ENCODE assay signal across 27 mouse cellular contexts in the genomic region with DNA sequence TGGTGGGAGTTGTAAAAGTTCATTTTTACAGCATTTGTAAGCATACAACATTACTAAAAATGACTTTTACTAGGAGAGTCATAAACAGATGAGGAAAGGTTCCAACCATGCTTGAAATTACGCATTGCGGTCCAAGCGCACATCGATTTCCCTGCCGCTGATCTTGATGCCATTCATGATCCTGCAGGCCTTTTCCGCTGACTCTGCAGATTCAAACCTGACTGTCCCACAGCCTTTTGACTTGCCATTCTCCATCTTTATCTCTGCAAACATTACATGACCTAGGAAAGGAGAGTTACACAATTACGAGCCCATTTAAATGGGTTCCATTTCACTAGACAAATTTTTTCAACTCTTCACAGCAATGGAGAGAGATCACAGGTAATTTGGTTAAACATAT. TPM values are rescaled to one million over a fixed set of nuclear protein-coding genes. Genes with fewer than 3 reads are reported as not detected.
DNase-seq lines count a peak whose midpoint lies in the region; ATAC-seq and TF ChIP-seq lines count a peak whose summit lies in the region.
"Had no signal": no experiment of that assay in that cellular context is flagged by ENCODE, and none has a peak within 500 bp of the region (broad histone marks: within the 10 kb centered on the region; RNA-seq: fewer than 3 reads in every experiment).

No protein-coding gene starts in this region.

- H3K4me1 ChIP-seq in midbrain, embryonic 11.5 days (ENCODE audit: control insufficient read depth, insufficient read depth, low read length): no peaks in the 10 kb centered on the region
- no peaks in the 10 kb centered on the region for H3K4me1 ChIP-seq in midbrain, postnatal 0 days (ENCODE audit: insufficient read depth, low read length)
- no peaks in the 10 kb centered on the region for H3K4me1 ChIP-seq in CH12.LX (ENCODE audit: control insufficient read depth in 1 of 2, insufficient read depth in 2 of 2)
- no peaks in the 10 kb centered on the region for H3K4me1 ChIP-seq in ES-E14 (ENCODE audit: control insufficient read depth in 2 of 2, insufficient read depth in 2 of 2, low read length in 2 of 2, poor library complexity in 1 of 2)
- H3K4me1 ChIP-seq in MEL (ENCODE audit: control insufficient read depth in 1 of 2, insufficient read depth in 2 of 2, low read length in 2 of 2): no peaks in the 10 kb centered on the region

- ATAC-seq in midbrain, embryonic 11.5 days (ENCODE audit: low FRiP score): no peak
- no peak for ATAC-seq in midbrain, postnatal 0 days (ENCODE audit: low FRiP score)
- ATAC-seq in inflammation-experienced regulatory T-cells, adult 6 months: no peak
- ATAC-seq: activated CD4-positive, CD25-positive, alpha-beta regulatory T cell, adult 4 months; CD4-positive, CD25-positive, alpha-beta regulatory T cell, adult 4 months; Patski had no signal

- TF ChIP-seq RAD21 in CH12.LX (IDR thresholded peaks at IDR 0.05; ENCODE audit: low read depth, low read length) (no peak), MEL (IDR thresholded peaks at IDR 0.05; ENCODE audit: low read depth, low read length) (no peak)

- no peaks in the 10 kb centered on the region for H3K27me3 ChIP-seq in midbrain, embryonic 11.5 days (ENCODE audit: control insufficient read depth, insufficient read depth, low read length)
- H3K27me3 ChIP-seq in midbrain, postnatal 0 days (ENCODE audit: insufficient read depth, low read length): no peaks in the 10 kb centered on the region
- H3K27me3 ChIP-seq in CH12.LX (replicated peaks) (no peaks in the 10 kb centered on the region), MEL (ENCODE audit: control insufficient read depth in 1 of 2, insufficient read depth in 2 of 2, low read length in 2 of 2) (no peaks in the 10 kb centered on the region)
- H3K27me3 ChIP-seq: Patski had no signal

- H3K4me3 ChIP-seq in midbrain, embryonic 11.5 days (ENCODE audit: low read depth, low read length): no peak overlapping the region
- H3K4me3 ChIP-seq in midbrain, postnatal 0 days (ENCODE audit: low read depth, low read length): no peak overlapping the region
- H3K4me3 ChIP-seq in CH12.LX (replicated peaks in 1 of 3; ENCODE audit: low read depth in 2 of 3, low read length in 2 of 3, poor library complexity in 1 of 3): no peak overlapping the region
- no peak overlapping the region for H3K4me3 ChIP-seq in ES-E14 (ENCODE audit: insufficient read depth in 1 of 2, low read depth in 1 of 2, low read length in 2 of 2, poor library complexity in 1 of 2, severe bottlenecking in 1 of 2)
- H3K4me3 ChIP-seq in MEL (ENCODE audit: control insufficient read depth in 1 of 2, insufficient read depth in 1 of 2, low read depth in 2 of 2, low read length in 2 of 2): no peak overlapping the region

- H3K9ac ChIP-seq in midbrain, embryonic 11.5 days (ENCODE audit: low read length): no peak overlapping the region
- no peak overlapping the region for H3K9ac ChIP-seq in midbrain, postnatal 0 days (replicated peaks; ENCODE audit: low read length, poor library complexity, severe bottlenecking)
- H3K9ac ChIP-seq in CH12.LX (ENCODE audit: insufficient read depth, low read depth) (no peak overlapping the region), ES-E14 (ENCODE audit: insufficient read depth, low read depth, low read length, poor library complexity, severe bottlenecking) (no peak overlapping the region), MEL (ENCODE audit: control insufficient read depth, low read depth, low read length, poor library complexity, severe bottlenecking) (no peak overlapping the region)

- TF ChIP-seq EP300 in CH12.LX (IDR thresholded peaks at IDR 0.05; ENCODE audit: low read length) (no peak), MEL (IDR thresholded peaks at IDR 0.05; ENCODE audit: low read depth in 1 of 2, low read length in 2 of 2) (no peak)

- WGBS in midbrain, embryonic 11.5 days: 95% methylated on average over 7 of the region's 7 CpGs
- WGBS in midbrain, postnatal 0 days: 98% methylated on average over 7 of the region's 7 CpGs

- DNase-seq in midbrain, embryonic 11.5 days (ENCODE audit: low spot score, missing footprints): peak; percentile 17
- no peak for DNase-seq in midbrain, postnatal 0 days (ENCODE audit: low spot score)
- DNase-seq in CH12.LX (ENCODE audit: extremely low read depth) (no peak), ES-E14 (ENCODE audit: low read depth, low spot score) (no peak), MEL (ENCODE audit: low read depth, low spot score) (no peak)
- no peak for DNase-seq in gastrocnemius, postnatal 14 days
- DNase-seq in adrenal gland, adult 2 months: no peak
- DNase-seq: adrenal gland, adult 8-10 months; adrenal gland, postnatal 10 days; adrenal gland, postnatal 14 days; adrenal gland, postnatal 25 days; adrenal gland, postnatal 36 days; B cell, adult 2 months; cerebellum, adult 11 months; cerebellum, adult 11-12 months; cerebellum, adult 18-20 months; cerebellum, adult 2 months; cerebellum, adult 8-10 months; cerebellum, adult 9-10 months had no signal

- TF ChIP-seq CTCF in midbrain, postnatal 0 days (IDR thresholded peaks at IDR 0.05): no peak
- TF ChIP-seq CTCF in CH12.LX (conservative IDR thresholded peaks at IDR 0.05 in 1 of 2, IDR thresholded peaks at IDR 0.05 in 1 of 2; ENCODE audit: low read depth in 2 of 2, low read length in 2 of 2) (no peak), MEL (IDR thresholded peaks at IDR 0.05 in 2 of 3, conservative IDR thresholded peaks at IDR 0.05 in 1 of 3; ENCODE audit: control insufficient read depth in 1 of 3, insufficient read depth in 1 of 3, low read depth in 2 of 3, low read length in 3 of 3, poor library complexity in 1 of 3, severe bottlenecking in 1 of 3) (no peak)

- H3K79me2 ChIP-seq in CH12.LX (replicated peaks; ENCODE audit: control insufficient read depth, extremely low read depth, insufficient read depth, poor library complexity, severe bottlenecking) (no peaks in the 10 kb centered on the region), MEL (ENCODE audit: control insufficient read depth, insufficient read depth, low read length, poor library complexity) (no peaks in the 10 kb centered on the region)

- TF ChIP-seq POLR2A in CH12.LX (IDR thresholded peaks at IDR 0.05; ENCODE audit: low read depth, low read length): no peak
- TF ChIP-seq POLR2A in MEL (IDR thresholded peaks at IDR 0.05; ENCODE audit: control insufficient read depth in 1 of 2, insufficient read depth in 1 of 2, low read depth in 1 of 2, low read length in 2 of 2, poor library complexity in 1 of 2): no peak

- H3K9me3 ChIP-seq in midbrain, embryonic 11.5 days (ENCODE audit: control insufficient read depth, low read length): no peaks in the 10 kb centered on the region
- H3K9me3 ChIP-seq in midbrain, postnatal 0 days (ENCODE audit: low read length): no peaks in the 10 kb centered on the region
- H3K9me3 ChIP-seq in CH12.LX (replicated peaks; ENCODE audit: low read length) (peaks cover 18% of the 10 kb centered on the region), ES-E14 (ENCODE audit: control insufficient read depth, insufficient read depth, low read depth, low read length) (no peaks in the 10 kb centered on the region), MEL (replicated peaks; ENCODE audit: insufficient read depth, low read length) (no peaks in the 10 kb centered on the region)
- H3K9me3 ChIP-seq: G1E had no signal

- dilution Hi-C loops in CH12.LX (cut with MboI; ENCODE audit: extremely low pct_ligation_motif_present, extremely low pct_unique_long_range_greater_than_20kb, low sequenced_read_pairs): no loop called here

- intact Hi-C loops in gastrocnemius, postnatal 14 days (cut with DNase I; ENCODE audit: low total_unique reads): no loop called here

- no peak overlapping the region for H3K27ac ChIP-seq in midbrain, embryonic 11.5 days (ENCODE audit: low read depth, low read length)
- H3K27ac ChIP-seq in midbrain, postnatal 0 days (ENCODE audit: low read depth, low read length): no peak overlapping the region
- H3K27ac ChIP-seq in CH12.LX (ENCODE audit: insufficient read depth, low read depth): no peak overlapping the region
- no peak overlapping the region for H3K27ac ChIP-seq in ES-E14 (ENCODE audit: insufficient read depth, low read depth, low read length, poor library complexity, severe bottlenecking)
- no peak overlapping the region for H3K27ac ChIP-seq in MEL (ENCODE audit: control insufficient read depth, low read depth, low read length)

- peaks cover 7% of the 10 kb centered on the region; the same call in 1 of the 2 replicates for H3K36me3 ChIP-seq in midbrain, embryonic 11.5 days (ENCODE audit: control insufficient read depth, insufficient read depth, low read length)
- peaks cover 17% of the 10 kb centered on the region for H3K36me3 ChIP-seq in midbrain, postnatal 0 days (ENCODE audit: insufficient read depth, low read length)
- H3K36me3 ChIP-seq in CH12.LX (replicated peaks in 1 of 2; ENCODE audit: control insufficient read depth in 1 of 2, insufficient read depth in 1 of 2, low read length in 1 of 2) (no peaks in the 10 kb centered on the region), ES-E14 (ENCODE audit: control insufficient read depth, insufficient read depth, low read length, poor library complexity, severe bottlenecking) (peaks cover 11% of the 10 kb centered on the region), MEL (ENCODE audit: control insufficient read depth in 1 of 2, insufficient read depth in 2 of 2, low read length in 2 of 2) (peaks cover 0 to 51% of the 10 kb centered on the region in 2 experiments; a peak in 2 of 4 replicates)

- H3K4me2 ChIP-seq in midbrain, embryonic 11.5 days: no peak overlapping the region
- H3K4me2 ChIP-seq in midbrain, postnatal 0 days (ENCODE audit: low read depth, low read length, poor library complexity, severe bottlenecking): no peak overlapping the region
- no peak overlapping the region for H3K4me2 ChIP-seq in CH12.LX (ENCODE audit: insufficient read depth, low read depth, poor library complexity, severe bottlenecking)

- in situ Hi-C loops in CH12.LX (cut with MboI; ENCODE audit: low pct_ligation_motif_present, low pct_unique_long_range_greater_than_20kb, low sequenced_read_pairs) (no loop called here), ES-E14 (cut with MboI; ENCODE audit: low sequenced_read_pairs in 2 of 2, unreplicated experiment in 2 of 2) (no loop called here)

RNA-seq across cellular contexts. Expression of a gene that starts 20.8 kb away (rescaled TPM):
- polyA plus RNA-seq in midbrain, embryonic 11.5 days (2014; fragmentation: Nextera tagmentation; extraction: Ambion mirVana): 5.0 and 5.3 TPM in 2 replicates
- 0.14 and 1.4 TPM in 2 replicates for total RNA-seq in midbrain, postnatal 0 days (2014; rRNA removed)
- polyA plus RNA-seq in midbrain, postnatal 0 days (2015; fragmentation: Nextera tagmentation; extraction: Ambion mirVana): 4.7 and 5.0 TPM in 2 replicates
- not detected in 2 replicates for total RNA-seq in CH12.LX (2012; rRNA removed)
- not detected in 2 replicates for total RNA-seq in CH12.LX (2014; rRNA removed)
- polyA plus RNA-seq in CH12.LX (2012; ENCODE audit: insufficient read length, low read depth): not detected in 2 replicates
- total RNA-seq in ES-E14 (2012; rRNA removed): 0.90 and 1.7 TPM in 2 replicates
- 0.69 and 0.75 TPM in 2 replicates for total RNA-seq in MEL (2012; rRNA removed)
- polyA plus RNA-seq in MEL (2012; ENCODE audit: insufficient read depth in 1 of 2, insufficient read length in 2 of 2, low read depth in 1 of 2, low replicate concordance in 2 of 2, missing spikeins in 1 of 2): 1 to 10 TPM in 1 of 2 experiments, not detected in 1; 2.9 TPM
- not detected for total RNA-seq in gastrocnemius, postnatal 14 days (2021)
- 10 to 100 TPM in 2 of 3 experiments, 1 to 10 TPM in 1; 2.5 to 16.6 (median 13.2) TPM for polyA plus RNA-seq in inflammation-experienced regulatory T-cells, adult 6 months (2017; shearing (Covaris generic))
- not detected for total RNA-seq in adrenal gland, adult 2 months (2021)
- polyA plus RNA-seq in adrenal gland, adult 2 months (2012; rRNA removed): 0.07 TPM in 1 of 2 replicates, not detected in the other
- total RNA-seq: adrenal gland, postnatal 25 days; adrenal gland, postnatal 36 days had no signal
- polyA plus RNA-seq: G1E had no signal

RNA-seq across cellular contexts. Expression of a gene that starts 34.7 kb away (rescaled TPM):
- 263 and 286 TPM in 2 replicates for polyA plus RNA-seq in midbrain, embryonic 11.5 days (2014; fragmentation: Nextera tagmentation; extraction: Ambion mirVana)
- total RNA-seq in midbrain, postnatal 0 days (2014; rRNA removed): 73.0 and 100 TPM in 2 replicates
- polyA plus RNA-seq in midbrain, postnatal 0 days (2015; fragmentation: Nextera tagmentation; extraction: Ambion mirVana): 152 and 174 TPM in 2 replicates
- not detected in 2 replicates for total RNA-seq in CH12.LX (2012; rRNA removed)
- not detected in 2 replicates for total RNA-seq in CH12.LX (2014; rRNA removed)
- not detected in 2 replicates for polyA plus RNA-seq in CH12.LX (2012; ENCODE audit: insufficient read length, low read depth)
- 60.8 and 73.4 TPM in 2 replicates for total RNA-seq in ES-E14 (2012; rRNA removed)
- total RNA-seq in MEL (2012; rRNA removed): 38.6 and 42.8 TPM in 2 replicates
- 10 to 100 TPM in 1 of 2 experiments, not detected in 1; 84.4 TPM for polyA plus RNA-seq in MEL (2012; ENCODE audit: insufficient read depth in 1 of 2, insufficient read length in 2 of 2, low read depth in 1 of 2, low replicate concordance in 2 of 2, missing spikeins in 1 of 2)
- total RNA-seq in gastrocnemius, postnatal 14 days (2021): 1 to 10 TPM; 6.9 TPM
- polyA plus RNA-seq in inflammation-experienced regulatory T-cells, adult 6 months (2017; shearing (Covaris generic)): 10 to 100 TPM; 36.4 to 48.8 (median 41.0) TPM
- 10 to 100 TPM; 18.2 to 29.2 TPM for total RNA-seq in adrenal gland, adult 2 months (2021)
- polyA plus RNA-seq in adrenal gland, adult 2 months (2012; rRNA removed): 13.0 and 16.1 TPM in 2 replicates

RNA-seq across cellular contexts. Expression of a gene that starts 47.7 kb away (rescaled TPM):
- polyA plus RNA-seq in midbrain, embryonic 11.5 days (2014; fragmentation: Nextera tagmentation; extraction: Ambion mirVana): 0.15 and 0.36 TPM in 2 replicates
- total RNA-seq in midbrain, postnatal 0 days (2014; rRNA removed): 12.6 and 16.1 TPM in 2 replicates
- 47.5 and 47.7 TPM in 2 replicates for polyA plus RNA-seq in midbrain, postnatal 0 days (2015; fragmentation: Nextera tagmentation; extraction: Ambion mirVana)
- total RNA-seq in CH12.LX (2012; rRNA removed): not detected in 2 replicates
- total RNA-seq in CH12.LX (2014; rRNA removed): not detected in 2 replicates
- not detected in 2 replicates for polyA plus RNA-seq in CH12.LX (2012; ENCODE audit: insufficient read length, low read depth)
- total RNA-seq in ES-E14 (2012; rRNA removed): not detected in 2 replicates
- total RNA-seq in MEL (2012; rRNA removed): not detected in 2 replicates
- polyA plus RNA-seq in MEL (2012; ENCODE audit: insufficient read depth in 1 of 2, insufficient read length in 2 of 2, low read depth in 1 of 2, low replicate concordance in 2 of 2, missing spikeins in 1 of 2): not detected
- not detected for total RNA-seq in gastrocnemius, postnatal 14 days (2021)
- polyA plus RNA-seq in inflammation-experienced regulatory T-cells, adult 6 months (2017; shearing (Covaris generic)): not detected
- not detected for total RNA-seq in adrenal gland, adult 2 months (2021)
- not detected in 2 replicates for polyA plus RNA-seq in adrenal gland, adult 2 months (2012; rRNA removed)
- total RNA-seq: adrenal gland, adult 18-20 months; adrenal gland, postnatal 14 days; adrenal gland, postnatal 25 days; adrenal gland, postnatal 36 days; adrenal gland, postnatal 4 days; G1E had no signal
- polyA plus RNA-seq: activated CD4-positive, CD25-positive, alpha-beta regulatory T cell, adult 4 months; C2C12; CD4-positive, CD25-positive, alpha-beta regulatory T cell, adult 4 months; G1E; Patski had no signal

Comparison
In these comparisons a context has a peak if more than half of its experiments do, and no peak if none do; other contexts are left out.
1. RNA of a gene that starts 34.7 kb away (total RNA-seq): 60.8 to 73.4 TPM in ES-E14, 73.0 to 100 TPM in midbrain, postnatal 0 days, 38.6 to 42.8 TPM in MEL, 18.2 to 29.2 TPM in adrenal gland, adult 2 months and 6.9 TPM in gastrocnemius, postnatal 14 days; not detected in CH12.LX; every median in the first group is over 4 times any median in the second.
2. RNA of a gene that starts 47.7 kb away (total RNA-seq): 12.6 to 16.1 TPM in midbrain, postnatal 0 days; not detected in CH12.LX, not detected in ES-E14, not detected in MEL, not detected in gastrocnemius, postnatal 14 days and not detected in adrenal gland, adult 2 months; every median in the first group is over 10 times any median in the second.